Mouse (Mus musculus) ES-CJ7 (cell line): ENCODE results near the gene Irs1.

Experiments used
- DNase-seq: peaks from one replicate; pipeline ENCODE4 v3.0.0; 2011; ENCODE audit warnings: low read depth, low spot score

The Irs1 gene

DNA sequence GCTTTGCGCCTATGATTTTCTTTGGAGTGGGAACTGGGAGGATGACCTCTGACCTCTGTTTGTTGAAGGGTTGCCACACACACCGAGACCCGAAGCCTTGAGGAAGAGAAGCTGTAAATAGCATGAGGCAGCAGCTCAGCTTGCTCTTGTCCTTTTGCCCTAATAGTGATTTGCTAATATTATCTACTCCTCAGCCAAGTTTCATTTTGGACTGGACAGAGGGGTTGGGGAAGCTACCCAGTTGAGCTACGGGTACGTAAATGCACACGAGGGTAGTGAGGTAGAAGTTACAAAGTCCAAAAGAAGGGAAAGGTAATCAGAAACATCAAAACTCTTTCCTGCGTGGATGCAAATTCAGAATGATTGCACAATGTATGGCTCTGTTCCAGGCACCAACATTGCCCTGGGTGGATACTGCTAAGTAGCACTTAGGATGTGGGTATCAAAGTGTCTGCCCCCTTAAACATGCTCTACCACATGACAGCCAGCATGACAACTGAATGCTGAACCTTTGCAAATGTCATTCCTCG lies 107.2 kb downstream of the Irs1 start:
- DNase-seq = no peak
